Comparison of ENCODE assay signal across 8 mouse cellular contexts in genomic region chr7:100492391-100493116, GRCm38 (mm10). TPM values are rescaled to one million over a fixed set of nuclear protein-coding genes. Genes with fewer than 3 reads are reported as not detected.
DNase-seq lines count a peak whose midpoint lies in the region; TF ChIP-seq lines count a peak whose summit lies in the region.

No protein-coding gene starts in this region.

- peak overlapping the region; percentile 69 for H3K4me3 ChIP-seq in liver, adult 2 months (ENCODE audit: insufficient read depth, low read depth, low read length)
- H3K4me3 ChIP-seq in brown adipose tissue, adult 24 weeks (ENCODE audit: insufficient read depth, low read depth, low read length) = peak overlapping the region; percentile 72
- peak overlapping the region; percentile 59 for H3K4me3 ChIP-seq in hindbrain, embryonic 10.5 days
- H3K4me3 ChIP-seq in lung, adult 2 months (replicated peaks; ENCODE audit: extremely low read depth, low read depth, low read length) = peak overlapping the region; percentile 95

- no peaks in the 10 kb centered on the region for H3K36me3 ChIP-seq in liver, adult 2 months (ENCODE audit: control insufficient read depth, insufficient read depth, low read length)
- H3K36me3 ChIP-seq in hindbrain, embryonic 10.5 days = peaks cover 16% of the 10 kb centered on the region
- H3K36me3 ChIP-seq in splenic B cell, adult 2 months (ENCODE audit: control insufficient read depth, insufficient read depth, low read length, poor library complexity, severe bottlenecking) = peaks cover 12% of the 10 kb centered on the region

- H3K79me2 ChIP-seq in liver, adult 2 months (ENCODE audit: control insufficient read depth, insufficient read depth, low read length) = no peaks in the 10 kb centered on the region

- peak overlapping the region; percentile 54 for H3K9ac ChIP-seq in liver, adult 2 months (ENCODE audit: low read depth, low read length)

- no peak for DNase-seq in liver, adult 2 months (ENCODE audit: extremely low read depth, low read depth, low spot score)
- no peak for DNase-seq in liver
- DNase-seq in hindbrain, embryonic 10.5 days (ENCODE audit: low spot score) = no peak
- no peak for DNase-seq in lung, adult 2 months
- DNase-seq in splenic B cell, adult 2 months (ENCODE audit: low read depth, low spot score) = peak; percentile 37
- DNase-seq in right cerebral cortex, postnatal 36 days (ENCODE audit: low spot score in 2 of 2) = no peak
- DNase-seq in natural killer cell, adult 2 months (ENCODE audit: low spot score in 2 of 2) = no peak

- 0 out of 2 replicates have a peak overlapping the region, but pooled peaks have one; percentile 2 for H3K27ac ChIP-seq in liver, adult 2 months (replicated peaks; ENCODE audit: insufficient read depth, low read depth, low read length)
- peak overlapping the region; percentile 66 for H3K27ac ChIP-seq in brown adipose tissue, adult 24 weeks (replicated peaks; ENCODE audit: low read depth, low read length)
- H3K27ac ChIP-seq in hindbrain, embryonic 10.5 days = peak overlapping the region; percentile 89

- WGBS in liver, adult 2 months = 11% methylated on average over 36 of the region's 36 CpGs
- 2% methylated on average over 36 of the region's 36 CpGs for WGBS in hindbrain, embryonic 10.5 days
- WGBS in lung, adult 2 months = 5% methylated on average over 36 of the region's 36 CpGs

- no peaks in the 10 kb centered on the region for H3K27me3 ChIP-seq in liver, adult 2 months (ENCODE audit: control insufficient read depth, insufficient read depth, low read length)
- H3K27me3 ChIP-seq in hindbrain, embryonic 10.5 days (ENCODE audit: insufficient read depth, poor library complexity, severe bottlenecking) = peaks cover 24% of the 10 kb centered on the region
- no peaks in the 10 kb centered on the region for H3K27me3 ChIP-seq in splenic B cell, adult 2 months (ENCODE audit: control insufficient read depth, insufficient read depth, low read length, poor library complexity, severe bottlenecking)

- TF ChIP-seq POLR2A in liver, adult 2 months (IDR thresholded peaks at IDR 0.05; ENCODE audit: extremely low read depth, insufficient read depth, low read length) = no peak
- peak; percentile 32; the same call in 1 of the 2 replicates for TF ChIP-seq POLR2A in lung, adult 2 months (IDR thresholded peaks at IDR 0.05; ENCODE audit: borderline replicate concordance, extremely low read depth, low read depth, low read length)

- H3K9me3 ChIP-seq in hindbrain, embryonic 10.5 days = no peaks in the 10 kb centered on the region

- H3K4me1 ChIP-seq in liver, adult 2 months (ENCODE audit: control insufficient read depth, insufficient read depth, low read length) = peaks cover 11% of the 10 kb centered on the region
- 0 out of 2 replicates have a peak, but pooled peaks cover 5% of the 10 kb centered on the region for H3K4me1 ChIP-seq in brown adipose tissue, adult 24 weeks (ENCODE audit: control insufficient read depth, insufficient read depth, insufficient read length, low read length)
- H3K4me1 ChIP-seq in hindbrain, embryonic 10.5 days (replicated peaks) = peaks cover 50% of the 10 kb centered on the region
- peaks cover 19% of the 10 kb centered on the region for H3K4me1 ChIP-seq in lung, adult 2 months (ENCODE audit: control insufficient read depth, insufficient read depth, low read length)

- no peak for TF ChIP-seq CTCF in liver, adult 2 months (IDR thresholded peaks at IDR 0.05; ENCODE audit: low read depth, low read length)
- TF ChIP-seq CTCF in lung, adult 2 months (IDR thresholded peaks at IDR 0.05; ENCODE audit: insufficient read depth, low read length) = 0 out of 2 replicates have a peak, but pooled peaks have one; percentile 3

RNA-seq across cellular contexts. Expression of gene Ucp2, which starts 0.6 kb away (rescaled TPM):
- 12.2 and 17.5 TPM in 2 replicates for total RNA-seq in liver, adult 2 months (2014; rRNA removed)
- polyA plus RNA-seq in liver, adult 2 months (2012; rRNA removed) = 27.9 and 45.2 TPM in 2 replicates
- 54.8 and 55.8 TPM in 2 replicates for polyA plus RNA-seq in brown adipose tissue, adult 24 weeks (2012; ENCODE audit: insufficient read depth, insufficient read length, missing spikeins)
- polyA plus RNA-seq in hindbrain, embryonic 10.5 days (2016; fragmentation: Nextera tagmentation; extraction: Ambion mirVana) = 122 and 123 TPM in 2 replicates
- polyA plus RNA-seq in lung, adult 2 months (2012; rRNA removed) = 467 and 695 TPM in 2 replicates

RNA-seq across cellular contexts. Expression of gene Ucp3, which starts 19.8 kb away (rescaled TPM):
- not detected in 2 replicates for total RNA-seq in liver, adult 2 months (2014; rRNA removed)
- polyA plus RNA-seq in liver, adult 2 months (2012; rRNA removed) = not detected in 2 replicates
- polyA plus RNA-seq in brown adipose tissue, adult 24 weeks (2012; ENCODE audit: insufficient read depth, insufficient read length, missing spikeins) = 61.6 and 107 TPM in 2 replicates
- polyA plus RNA-seq in hindbrain, embryonic 10.5 days (2016; fragmentation: Nextera tagmentation; extraction: Ambion mirVana) = 0.09 TPM in 1 of 2 replicates, not detected in the other
- 5.0 and 7.8 TPM in 2 replicates for polyA plus RNA-seq in lung, adult 2 months (2012; rRNA removed)

RNA-seq across cellular contexts. Expression of gene Dnajb13, which starts 22.2 kb away (rescaled TPM):
- total RNA-seq in liver, adult 2 months (2014; rRNA removed) = 0.27 and 0.55 TPM in 2 replicates
- polyA plus RNA-seq in liver, adult 2 months (2012; rRNA removed) = 0.29 and 0.30 TPM in 2 replicates
- 2.6 and 2.7 TPM in 2 replicates for polyA plus RNA-seq in brown adipose tissue, adult 24 weeks (2012; ENCODE audit: insufficient read depth, insufficient read length, missing spikeins)
- polyA plus RNA-seq in hindbrain, embryonic 10.5 days (2016; fragmentation: Nextera tagmentation; extraction: Ambion mirVana) = 1.9 and 9.2 TPM in 2 replicates
- 8.3 and 15.2 TPM in 2 replicates for polyA plus RNA-seq in lung, adult 2 months (2012; rRNA removed)

RNA-seq across cellular contexts. Expression of gene Coa4, which starts 44.3 kb away (rescaled TPM):
- total RNA-seq in liver, adult 2 months (2014; rRNA removed) = 4.3 and 10.7 TPM in 2 replicates
- 8.9 and 11.6 TPM in 2 replicates for polyA plus RNA-seq in liver, adult 2 months (2012; rRNA removed)
- polyA plus RNA-seq in brown adipose tissue, adult 24 weeks (2012; ENCODE audit: insufficient read depth, insufficient read length, missing spikeins) = 6.4 and 11.6 TPM in 2 replicates
- 20.4 and 23.3 TPM in 2 replicates for polyA plus RNA-seq in hindbrain, embryonic 10.5 days (2016; fragmentation: Nextera tagmentation; extraction: Ambion mirVana)
- polyA plus RNA-seq in lung, adult 2 months (2012; rRNA removed) = 8.5 and 9.0 TPM in 2 replicates

Comparison
In these comparisons a context has a peak if more than half of its experiments do, and no peak if none do; other contexts are left out.
1. H3K27ac ChIP-seq: peak in every context shown above with its lines; median percentile 89 in hindbrain, embryonic 10.5 days; 66 in brown adipose tissue, adult 24 weeks; 2 in liver, adult 2 months.